Mouse (Mus musculus): ENCODE measurements around the gene Cntnap2. TPM values are rescaled to one million over a fixed set of nuclear protein-coding genes. Genes with fewer than 3 reads are reported as not detected.

Cntnap2 gene
- polyA plus RNA-seq, 1 experiment from 2014 or later, result 70.3 TPM

- no peaks in the 10 kb centered on the region for H3K9me3 ChIP-seq (replicated peaks; ENCODE audit: control insufficient read depth, low read length)
- DNase-seq (ENCODE audit: low spot score), result no peak
- no peak for ATAC-seq
- H3K4me3 ChIP-seq (ENCODE audit: low read depth, low read length), result no peak overlapping the region
- 52% methylated on average over 2 of the region's 2 CpGs for WGBS
- no peak overlapping the region for H3K4me2 ChIP-seq (ENCODE audit: low read length)
- H3K27me3 ChIP-seq (replicated peaks; ENCODE audit: control insufficient read depth, insufficient read depth, low read length), result no peaks in the 10 kb centered on the region
- no peak overlapping the region for H3K27ac ChIP-seq (ENCODE audit: low read depth, low read length)
- H3K4me1 ChIP-seq (ENCODE audit: control insufficient read depth, insufficient read depth, low read length), result no peaks in the 10 kb centered on the region
- H3K36me3 ChIP-seq (ENCODE audit: control insufficient read depth, insufficient read depth, low read length), result no peaks in the 10 kb centered on the region
- H3K9ac ChIP-seq (ENCODE audit: low read length), result no peak overlapping the region
Measured at GRCm38 (mm10) chr6:45205039-45205438, 145.9 kb downstream of the Cntnap2 start.

- Histone ChIP-seq H3K27me3 (replicated peaks; ENCODE audit: control insufficient read depth, insufficient read depth, low read length) (no peaks in the 10 kb centered on the region), H3K36me3 (ENCODE audit: control insufficient read depth, insufficient read depth, low read length) (no peaks in the 10 kb centered on the region), H3K4me3 (ENCODE audit: low read depth, low read length) (no peak overlapping the region), H3K4me2 (ENCODE audit: low read length) (no peak overlapping the region), H3K9ac (ENCODE audit: low read length) (no peak overlapping the region), H3K27ac (ENCODE audit: low read depth, low read length) (no peak overlapping the region), H3K4me1 (ENCODE audit: control insufficient read depth, insufficient read depth, low read length) (no peaks in the 10 kb centered on the region), H3K9me3 (replicated peaks; ENCODE audit: control insufficient read depth, low read length) (no peaks in the 10 kb centered on the region)
- 27% methylated on average over 1 of the region's 1 CpGs for WGBS
- no peak for ATAC-seq
- no peak for DNase-seq (ENCODE audit: low spot score)
Measured at GRCm38 (mm10) chr6:45214330-45214729, 155.2 kb downstream of the Cntnap2 start.

- H3K9ac ChIP-seq (ENCODE audit: low read length), result no peak overlapping the region
- no peaks in the 10 kb centered on the region for H3K36me3 ChIP-seq (ENCODE audit: control insufficient read depth, insufficient read depth, low read length)
- no peak overlapping the region for H3K4me2 ChIP-seq (ENCODE audit: low read length)
- H3K4me1 ChIP-seq (ENCODE audit: control insufficient read depth, insufficient read depth, low read length), result no peaks in the 10 kb centered on the region
- H3K4me3 ChIP-seq (ENCODE audit: low read depth, low read length), result no peak overlapping the region
- DNase-seq (ENCODE audit: low spot score) (no peak), ATAC-seq (no peak)
- H3K27ac ChIP-seq (ENCODE audit: low read depth, low read length), result no peak overlapping the region
- H3K27me3 ChIP-seq (replicated peaks; ENCODE audit: control insufficient read depth, insufficient read depth, low read length), result no peaks in the 10 kb centered on the region
- H3K9me3 ChIP-seq (replicated peaks; ENCODE audit: control insufficient read depth, low read length), result no peaks in the 10 kb centered on the region
- WGBS, result 98% methylated on average over 1 of the region's 1 CpGs
Measured at GRCm38 (mm10) chr6:45229002-45229401, 169.8 kb downstream of the Cntnap2 start.

GRCm38 (mm10) chr6:45232571-45232970, 173.4 kb downstream of the Cntnap2 start:
- WGBS, result 60% methylated on average over 3 of the region's 3 CpGs
- Histone ChIP-seq H3K4me2 (ENCODE audit: low read length) (no peak overlapping the region), H3K27me3 (replicated peaks; ENCODE audit: control insufficient read depth, insufficient read depth, low read length) (no peaks in the 10 kb centered on the region), H3K4me1 (ENCODE audit: control insufficient read depth, insufficient read depth, low read length) (no peaks in the 10 kb centered on the region), H3K36me3 (ENCODE audit: control insufficient read depth, insufficient read depth, low read length) (no peaks in the 10 kb centered on the region), H3K9me3 (replicated peaks; ENCODE audit: control insufficient read depth, low read length) (no peaks in the 10 kb centered on the region), H3K4me3 (ENCODE audit: low read depth, low read length) (no peak overlapping the region), H3K27ac (ENCODE audit: low read depth, low read length) (no peak overlapping the region), H3K9ac (ENCODE audit: low read length) (no peak overlapping the region)
- DNase-seq (ENCODE audit: low spot score), result no peak
- ATAC-seq, result no peak

GRCm38 (mm10) chr6:45236531-45236930, 177.4 kb downstream of the Cntnap2 start:
- H3K27me3 ChIP-seq (replicated peaks; ENCODE audit: control insufficient read depth, insufficient read depth, low read length), result no peaks in the 10 kb centered on the region
- H3K36me3 ChIP-seq (ENCODE audit: control insufficient read depth, insufficient read depth, low read length), result no peaks in the 10 kb centered on the region
- no peak overlapping the region for H3K9ac ChIP-seq (ENCODE audit: low read length)
- H3K27ac ChIP-seq (ENCODE audit: low read depth, low read length), result no peak overlapping the region
- no peak for DNase-seq (ENCODE audit: low spot score)
- no peak overlapping the region for H3K4me2 ChIP-seq (ENCODE audit: low read length)
- ATAC-seq, result no peak
- H3K4me1 ChIP-seq (ENCODE audit: control insufficient read depth, insufficient read depth, low read length), result no peaks in the 10 kb centered on the region
- no peaks in the 10 kb centered on the region for H3K9me3 ChIP-seq (replicated peaks; ENCODE audit: control insufficient read depth, low read length)
- H3K4me3 ChIP-seq (ENCODE audit: low read depth, low read length), result no peak overlapping the region
- WGBS, result 88% methylated on average over 4 of the region's 4 CpGs

GRCm38 (mm10) chr6:45238117-45238516, 179.0 kb downstream of the Cntnap2 start:
- Histone ChIP-seq H3K4me2 (ENCODE audit: low read length) (no peak overlapping the region), H3K4me3 (ENCODE audit: low read depth, low read length) (no peak overlapping the region), H3K9ac (ENCODE audit: low read length) (no peak overlapping the region), H3K27ac (ENCODE audit: low read depth, low read length) (no peak overlapping the region), H3K27me3 (replicated peaks; ENCODE audit: control insufficient read depth, insufficient read depth, low read length) (no peaks in the 10 kb centered on the region), H3K4me1 (ENCODE audit: control insufficient read depth, insufficient read depth, low read length) (no peaks in the 10 kb centered on the region), H3K36me3 (ENCODE audit: control insufficient read depth, insufficient read depth, low read length) (no peaks in the 10 kb centered on the region), H3K9me3 (replicated peaks; ENCODE audit: control insufficient read depth, low read length) (no peaks in the 10 kb centered on the region)
- peak; percentile 60; the same call in 1 of the 2 replicates for ATAC-seq
- DNase-seq (ENCODE audit: low spot score), result peak; percentile 27

GRCm38 (mm10) chr6:45241218-45241617, 182.1 kb downstream of the Cntnap2 start:
- ATAC-seq (no peak), DNase-seq (ENCODE audit: low spot score) (no peak)
- Histone ChIP-seq H3K9me3 (replicated peaks; ENCODE audit: control insufficient read depth, low read length) (no peaks in the 10 kb centered on the region), H3K4me1 (ENCODE audit: control insufficient read depth, insufficient read depth, low read length) (no peaks in the 10 kb centered on the region), H3K27ac (ENCODE audit: low read depth, low read length) (no peak overlapping the region), H3K27me3 (replicated peaks; ENCODE audit: control insufficient read depth, insufficient read depth, low read length) (no peaks in the 10 kb centered on the region), H3K4me3 (ENCODE audit: low read depth, low read length) (no peak overlapping the region), H3K9ac (ENCODE audit: low read length) (no peak overlapping the region), H3K36me3 (ENCODE audit: control insufficient read depth, insufficient read depth, low read length) (no peaks in the 10 kb centered on the region), H3K4me2 (ENCODE audit: low read length) (no peak overlapping the region)
- 95% methylated on average over 1 of the region's 1 CpGs for WGBS

- H3K9ac ChIP-seq (ENCODE audit: low read length), result no peak overlapping the region
- H3K4me2 ChIP-seq (ENCODE audit: low read length), result no peak overlapping the region
- H3K4me1 ChIP-seq (ENCODE audit: control insufficient read depth, insufficient read depth, low read length), result no peaks in the 10 kb centered on the region
- no peak overlapping the region for H3K27ac ChIP-seq (ENCODE audit: low read depth, low read length)
- DNase-seq (ENCODE audit: low spot score) (no peak), ATAC-seq (no peak)
- H3K4me3 ChIP-seq (ENCODE audit: low read depth, low read length), result no peak overlapping the region
- no peaks in the 10 kb centered on the region for H3K36me3 ChIP-seq (ENCODE audit: control insufficient read depth, insufficient read depth, low read length)
- no peaks in the 10 kb centered on the region for H3K27me3 ChIP-seq (replicated peaks; ENCODE audit: control insufficient read depth, insufficient read depth, low read length)
- H3K9me3 ChIP-seq (replicated peaks; ENCODE audit: control insufficient read depth, low read length), result no peaks in the 10 kb centered on the region
- 70% methylated on average over 1 of the region's 1 CpGs for WGBS
Measured at GRCm38 (mm10) chr6:45244680-45245079, 185.5 kb downstream of the Cntnap2 start.

GRCm38 (mm10) chr6:45258047-45258446, 198.9 kb downstream of the Cntnap2 start:
- Histone ChIP-seq H3K27me3 (replicated peaks; ENCODE audit: control insufficient read depth, insufficient read depth, low read length) (no peaks in the 10 kb centered on the region), H3K9me3 (replicated peaks; ENCODE audit: control insufficient read depth, low read length) (no peaks in the 10 kb centered on the region), H3K4me3 (ENCODE audit: low read depth, low read length) (no peak overlapping the region), H3K36me3 (ENCODE audit: control insufficient read depth, insufficient read depth, low read length) (no peaks in the 10 kb centered on the region), H3K4me1 (ENCODE audit: control insufficient read depth, insufficient read depth, low read length) (no peaks in the 10 kb centered on the region), H3K27ac (ENCODE audit: low read depth, low read length) (no peak overlapping the region), H3K9ac (ENCODE audit: low read length) (no peak overlapping the region), H3K4me2 (ENCODE audit: low read length) (no peak overlapping the region)
- ATAC-seq (no peak), DNase-seq (ENCODE audit: low spot score) (no peak)
- WGBS, result 76% methylated on average over 1 of the region's 1 CpGs
